Mouse (Mus musculus): ENCODE measurements around the gene Mis12. TPM values are rescaled to one million over a fixed set of nuclear protein-coding genes. Genes with fewer than 3 reads are reported as not detected.

Mis12 gene
- polyA plus RNA-seq, 1 experiment: 11.0 TPM

DNA sequence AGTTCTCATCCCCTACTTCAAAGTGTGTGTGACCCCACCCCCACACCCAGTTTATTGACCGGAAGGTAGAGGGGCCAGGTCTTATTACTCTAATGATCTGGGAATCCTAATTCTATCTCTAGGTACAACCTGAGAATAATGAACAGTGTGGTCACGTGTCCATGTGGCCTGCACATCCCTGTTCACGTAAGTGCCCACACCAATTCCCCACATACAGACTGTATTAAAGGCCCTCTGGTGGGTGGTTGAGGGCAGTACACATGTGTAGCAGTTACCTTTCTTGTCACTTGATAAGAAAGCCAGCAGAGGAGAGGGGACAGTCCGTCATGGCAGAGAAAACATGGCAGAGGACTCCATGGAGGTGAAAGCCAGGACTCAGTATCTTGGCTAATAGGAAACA lies 45.5 kb upstream of the Mis12 start:
- H3K4me3 ChIP-seq: no peak overlapping the region
- H3K36me3 ChIP-seq (ENCODE audit: control insufficient read depth, insufficient read depth): peaks cover 36% of the 10 kb centered on the region
- H3K27me3 ChIP-seq (ENCODE audit: control insufficient read depth, insufficient read depth, insufficient read length): no peaks in the 10 kb centered on the region
- H3ac ChIP-seq (ENCODE audit: control insufficient read depth, insufficient read length): no peak overlapping the region
- TF ChIP-seq TCF3 (IDR thresholded peaks at IDR 0.05; ENCODE audit: insufficient read length, low read depth) (no peak), CEBPB (IDR thresholded peaks at IDR 0.05; ENCODE audit: insufficient read depth, poor library complexity, severe bottlenecking) (no peak), POLR2A (IDR thresholded peaks at IDR 0.05; ENCODE audit: insufficient read length, low read depth) (no peak), MYOG (IDR thresholded peaks at IDR 0.05; ENCODE audit: control insufficient read depth in 1 of 3, insufficient read depth in 1 of 3, insufficient read length in 2 of 3, low read depth in 2 of 3) (no peak), REST (IDR thresholded peaks at IDR 0.05; ENCODE audit: insufficient read depth, insufficient read length) (no peak), USF1 (IDR thresholded peaks at IDR 0.05; ENCODE audit: low read depth) (no peak), MAX (IDR thresholded peaks at IDR 0.05; ENCODE audit: low read depth) (no peak), MYOD1 (IDR thresholded peaks at IDR 0.05; ENCODE audit: control insufficient read depth in 1 of 3, insufficient read length in 2 of 3, low read depth in 2 of 3) (no peak), E2F4 (IDR thresholded peaks at IDR 0.05; ENCODE audit: insufficient read depth) (no peak), TCF12 (IDR thresholded peaks at IDR 0.05; ENCODE audit: insufficient read depth, poor library complexity, severe bottlenecking) (no peak), SRF (IDR thresholded peaks at IDR 0.05; ENCODE audit: control insufficient read depth, insufficient read length, low read depth) (no peak), POLR2AphosphoS2 (IDR thresholded peaks at IDR 0.05; ENCODE audit: insufficient read length, low read depth) (no peak)
- peaks cover 7% of the 10 kb centered on the region for H3K79me2 ChIP-seq (ENCODE audit: control insufficient read depth, insufficient read depth)
- H3K4me2 ChIP-seq (ENCODE audit: low read depth): no peak overlapping the region

DNA sequence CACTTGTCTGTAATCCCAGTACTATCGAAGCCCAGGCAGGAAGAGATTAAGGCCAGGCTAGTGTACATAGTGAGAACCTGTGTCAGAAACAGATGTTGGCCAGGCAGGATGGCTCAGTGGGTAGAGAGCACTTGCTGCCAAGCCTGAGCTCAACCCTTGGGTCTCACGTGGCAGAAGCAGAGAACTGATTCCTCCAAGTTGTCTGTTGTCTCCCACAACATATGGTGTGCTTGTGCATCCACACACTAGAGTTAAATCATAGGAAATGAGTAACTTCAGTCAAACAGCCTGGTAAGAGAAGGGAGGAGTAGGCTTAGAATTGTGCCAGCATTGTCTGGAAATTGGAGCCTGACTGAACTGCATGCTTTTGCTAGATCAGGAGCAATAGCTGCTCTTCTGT lies 44.2 kb upstream of the Mis12 start:
- peaks cover 48% of the 10 kb centered on the region for H3K36me3 ChIP-seq (ENCODE audit: control insufficient read depth, insufficient read depth)
- H3K4me3 ChIP-seq: no peak overlapping the region
- H3K27me3 ChIP-seq (ENCODE audit: control insufficient read depth, insufficient read depth, insufficient read length): no peaks in the 10 kb centered on the region
- H3K4me2 ChIP-seq (ENCODE audit: low read depth): no peak overlapping the region
- no peak overlapping the region for H3ac ChIP-seq (ENCODE audit: control insufficient read depth, insufficient read length)
- H3K79me2 ChIP-seq (ENCODE audit: control insufficient read depth, insufficient read depth): peaks cover 6% of the 10 kb centered on the region
- TF ChIP-seq REST (IDR thresholded peaks at IDR 0.05; ENCODE audit: insufficient read depth, insufficient read length) (no peak), POLR2A (IDR thresholded peaks at IDR 0.05; ENCODE audit: insufficient read length, low read depth) (no peak), TCF12 (IDR thresholded peaks at IDR 0.05; ENCODE audit: insufficient read depth, poor library complexity, severe bottlenecking) (no peak), SRF (IDR thresholded peaks at IDR 0.05; ENCODE audit: control insufficient read depth, insufficient read length, low read depth) (no peak), CEBPB (IDR thresholded peaks at IDR 0.05; ENCODE audit: insufficient read depth, poor library complexity, severe bottlenecking) (no peak), USF1 (IDR thresholded peaks at IDR 0.05; ENCODE audit: low read depth) (no peak), MYOG (IDR thresholded peaks at IDR 0.05; ENCODE audit: control insufficient read depth in 1 of 3, insufficient read depth in 1 of 3, insufficient read length in 2 of 3, low read depth in 2 of 3) (no peak), MAX (IDR thresholded peaks at IDR 0.05; ENCODE audit: low read depth) (no peak), MYOD1 (IDR thresholded peaks at IDR 0.05; ENCODE audit: control insufficient read depth in 1 of 3, insufficient read length in 2 of 3, low read depth in 2 of 3) (no peak), TCF3 (IDR thresholded peaks at IDR 0.05; ENCODE audit: insufficient read length, low read depth) (no peak), E2F4 (IDR thresholded peaks at IDR 0.05; ENCODE audit: insufficient read depth) (no peak), POLR2AphosphoS2 (IDR thresholded peaks at IDR 0.05; ENCODE audit: insufficient read length, low read depth) (no peak)

DNA sequence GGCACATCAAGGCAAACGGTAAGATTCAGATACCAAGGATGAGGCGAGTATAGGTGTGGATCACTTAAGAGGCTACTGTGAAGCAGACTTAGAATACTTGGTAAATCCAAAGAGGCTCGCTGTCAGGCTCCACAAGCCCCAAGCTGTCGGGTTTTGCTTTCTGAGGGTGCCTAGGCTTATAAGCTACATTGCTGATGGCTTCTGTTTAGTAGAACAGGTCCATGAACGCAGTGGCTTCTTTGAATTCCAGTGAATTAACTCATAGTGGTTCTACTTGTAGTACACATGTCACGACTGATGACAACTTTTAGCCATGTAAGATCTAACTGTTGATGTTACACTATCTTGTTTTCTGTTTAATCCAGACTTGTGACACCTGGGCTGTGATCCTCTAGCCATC lies 42.1 kb upstream of the Mis12 start:
- peaks cover 27% of the 10 kb centered on the region for H3K79me2 ChIP-seq (ENCODE audit: control insufficient read depth, insufficient read depth)
- no peaks in the 10 kb centered on the region for H3K27me3 ChIP-seq (ENCODE audit: control insufficient read depth, insufficient read depth, insufficient read length)
- no peak overlapping the region for H3ac ChIP-seq (ENCODE audit: control insufficient read depth, insufficient read length)
- H3K4me2 ChIP-seq (ENCODE audit: low read depth): no peak overlapping the region
- H3K36me3 ChIP-seq (ENCODE audit: control insufficient read depth, insufficient read depth): peaks cover 53% of the 10 kb centered on the region
- H3K4me3 ChIP-seq: no peak overlapping the region
- TF ChIP-seq E2F4 (IDR thresholded peaks at IDR 0.05; ENCODE audit: insufficient read depth) (no peak), MYOG (IDR thresholded peaks at IDR 0.05; ENCODE audit: control insufficient read depth in 1 of 3, insufficient read depth in 1 of 3, insufficient read length in 2 of 3, low read depth in 2 of 3) (no peak), CEBPB (IDR thresholded peaks at IDR 0.05; ENCODE audit: insufficient read depth, poor library complexity, severe bottlenecking) (no peak), TCF12 (IDR thresholded peaks at IDR 0.05; ENCODE audit: insufficient read depth, poor library complexity, severe bottlenecking) (no peak), USF1 (IDR thresholded peaks at IDR 0.05; ENCODE audit: low read depth) (no peak), TCF3 (IDR thresholded peaks at IDR 0.05; ENCODE audit: insufficient read length, low read depth) (no peak), MYOD1 (IDR thresholded peaks at IDR 0.05; ENCODE audit: control insufficient read depth in 1 of 3, insufficient read length in 2 of 3, low read depth in 2 of 3) (no peak)

DNA sequence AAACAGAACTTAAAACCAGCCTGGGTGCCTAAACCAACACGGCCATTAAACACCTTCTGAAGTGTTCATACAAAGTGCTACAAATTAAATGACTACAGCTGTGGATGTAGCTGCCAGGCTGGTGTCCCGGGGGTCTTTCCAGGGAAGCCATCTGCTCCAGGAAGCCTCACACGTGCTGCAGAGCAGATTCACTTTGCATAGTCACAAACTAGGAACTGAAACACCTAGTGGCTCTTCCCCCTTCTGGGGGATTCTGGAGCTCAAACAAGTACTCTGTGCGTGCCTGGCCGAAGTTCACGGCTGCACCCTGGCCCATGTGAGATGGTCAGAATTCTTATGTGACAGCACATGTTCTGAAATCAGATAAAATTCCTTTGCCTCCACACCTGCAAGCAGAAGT lies 39.2 kb upstream of the Mis12 start:
- Histone ChIP-seq H3K79me2 (ENCODE audit: control insufficient read depth, insufficient read depth) (peaks cover 31% of the 10 kb centered on the region), H3K27me3 (ENCODE audit: control insufficient read depth, insufficient read depth, insufficient read length) (no peaks in the 10 kb centered on the region), H3K4me3 (no peak overlapping the region), H3K36me3 (ENCODE audit: control insufficient read depth, insufficient read depth) (peaks cover 60% of the 10 kb centered on the region), H3K4me2 (ENCODE audit: low read depth) (no peak overlapping the region), H3ac (ENCODE audit: control insufficient read depth, insufficient read length) (no peak overlapping the region)
- TF ChIP-seq TCF3 (IDR thresholded peaks at IDR 0.05; ENCODE audit: insufficient read length, low read depth) (no peak), USF1 (IDR thresholded peaks at IDR 0.05; ENCODE audit: low read depth) (no peak), MAX (IDR thresholded peaks at IDR 0.05; ENCODE audit: low read depth) (no peak), E2F4 (IDR thresholded peaks at IDR 0.05; ENCODE audit: insufficient read depth) (no peak), MYOG (IDR thresholded peaks at IDR 0.05; ENCODE audit: control insufficient read depth in 1 of 3, insufficient read depth in 1 of 3, insufficient read length in 2 of 3, low read depth in 2 of 3) (no peak), REST (IDR thresholded peaks at IDR 0.05; ENCODE audit: insufficient read depth, insufficient read length) (no peak), TCF12 (IDR thresholded peaks at IDR 0.05; ENCODE audit: insufficient read depth, poor library complexity, severe bottlenecking) (no peak), POLR2AphosphoS2 (IDR thresholded peaks at IDR 0.05; ENCODE audit: insufficient read length, low read depth) (no peak), CEBPB (IDR thresholded peaks at IDR 0.05; ENCODE audit: insufficient read depth, poor library complexity, severe bottlenecking) (no peak), POLR2A (IDR thresholded peaks at IDR 0.05; ENCODE audit: insufficient read length, low read depth) (no peak), SRF (IDR thresholded peaks at IDR 0.05; ENCODE audit: control insufficient read depth, insufficient read length, low read depth) (no peak), MYOD1 (IDR thresholded peaks at IDR 0.05; ENCODE audit: control insufficient read depth in 1 of 3, insufficient read length in 2 of 3, low read depth in 2 of 3) (no peak)
